Mouse (Mus musculus) cortical plate, adult 2 months (tissue): ENCODE data around the gene Dennd4a. TPM values are rescaled to one million over a fixed set of nuclear protein-coding genes. Genes with fewer than 3 reads are reported as not detected.

ENCODE experiments used
- H3K27ac ChIP-seq: fragments of 200-500 bp; 2 replicates; pipeline ENCODE4 v1.5.1; 2012; ENCODE audit warnings: low read length, control low read depth, inconsistent platforms; ENCODE audit not compliant: insufficient read depth
- H3K4me1 ChIP-seq: fragments of 200-500 bp; 2 replicates; pipeline ENCODE4 v1.6.1; 2011; ENCODE audit warnings: low read length; ENCODE audit not compliant: control insufficient read depth, insufficient read depth
- H3K4me3 ChIP-seq: fragments of 200-500 bp; 2 replicates; pipeline ENCODE4 v1.5.1; 2011; ENCODE audit warnings: mild to moderate bottlenecking, low read length, control low read depth; ENCODE audit not compliant: insufficient read depth
- CTCF ChIP-seq: fragments of 200-500 bp; IDR thresholded peaks from 2 replicates; pipeline ENCODE4 v1.5.1; 2011; ENCODE audit warnings: mild to moderate bottlenecking, control low read depth, low read length; ENCODE audit not compliant: insufficient read depth; ENCODE audit errors: extremely low read depth
- POLR2A ChIP-seq: fragments of 200-500 bp; IDR thresholded peaks from 2 replicates; pipeline ENCODE4 v1.6.1; 2011; ENCODE audit warnings: mild to moderate bottlenecking, low read length, control low read depth; ENCODE audit not compliant: insufficient read depth; ENCODE audit errors: extremely low read depth
- polyA plus RNA-seq: library from polyadenylated mRNA; depleted of rRNA; stranded (reverse); fragments of >200 nt; gene quantifications from 2 replicates; pipeline ENCODE4 v1.2.3, GENCODE M21; 2012

Gene Dennd4a
- polyA plus RNA-seq, 1 experiment, result 41.8 TPM

- H3K4me3 ChIP-seq, result no peak overlapping the region
- no peaks in the 10 kb centered on the region for H3K4me1 ChIP-seq
- H3K27ac ChIP-seq, result peak overlapping the region; percentile 72; the same call in 1 of the 2 replicates
- TF ChIP-seq CTCF, result no peak
- TF ChIP-seq POLR2A, result no peak
Measured at GRCm38 (mm10) chr9:64774411-64774811, 36.7 kb upstream of the Dennd4a start.

GRCm38 (mm10) chr9:64774883-64775282 is 36.3 kb upstream of the Dennd4a start:
- Histone ChIP-seq H3K4me1 (no peaks in the 10 kb centered on the region; the same call in 1 of the 2 replicates), H3K27ac (peak overlapping the region; percentile 60), H3K4me3 (no peak overlapping the region)
- no peak for TF ChIP-seq CTCF
- no peak for TF ChIP-seq POLR2A

- no peak overlapping the region for H3K4me3 ChIP-seq
- H3K27ac ChIP-seq, result 0 out of 2 replicates have a peak overlapping the region, but pooled peaks have one; percentile 60
- TF ChIP-seq CTCF, result no peak
- TF ChIP-seq POLR2A, result no peak
- H3K4me1 ChIP-seq, result no peaks in the 10 kb centered on the region; the same call in 1 of the 2 replicates
Measured at GRCm38 (mm10) chr9:64775491-64775890, 35.6 kb upstream of the Dennd4a start.

- TF ChIP-seq POLR2A (no peak), CTCF (no peak)
- Histone ChIP-seq H3K4me3 (no peak overlapping the region), H3K27ac (no peak overlapping the region), H3K4me1 (no peaks in the 10 kb centered on the region; the same call in 1 of the 2 replicates)
Measured at GRCm38 (mm10) chr9:64777441-64777987, 33.6 kb upstream of the Dennd4a start.

GRCm38 (mm10) chr9:64778151-64778550 is 33.0 kb upstream of the Dennd4a start:
- TF ChIP-seq POLR2A, result no peak
- Histone ChIP-seq H3K4me1 (no peaks in the 10 kb centered on the region; the same call in 1 of the 2 replicates), H3K4me3 (no peak overlapping the region), H3K27ac (no peak overlapping the region)

- Histone ChIP-seq H3K27ac (no peak overlapping the region), H3K4me1 (no peaks in the 10 kb centered on the region; the same call in 1 of the 2 replicates), H3K4me3 (no peak overlapping the region)
- TF ChIP-seq CTCF (peak; percentile 46), POLR2A (no peak)
Measured at GRCm38 (mm10) chr9:64779628-64780027, 31.5 kb upstream of the Dennd4a start.

- Histone ChIP-seq H3K27ac (no peak overlapping the region), H3K4me3 (no peak overlapping the region), H3K4me1 (peaks cover 1% of the 10 kb centered on the region)
- TF ChIP-seq POLR2A, result no peak
- TF ChIP-seq CTCF, result no peak
Measured at GRCm38 (mm10) chr9:64783511-64783910, 27.6 kb upstream of the Dennd4a start.

- H3K4me3 ChIP-seq, result no peak overlapping the region
- peak; percentile 69 for TF ChIP-seq CTCF
- no peak for TF ChIP-seq POLR2A
- H3K27ac ChIP-seq, result no peak overlapping the region
- H3K4me1 ChIP-seq, result peaks cover 3% of the 10 kb centered on the region
Measured at GRCm38 (mm10) chr9:64784841-64785240, 26.3 kb upstream of the Dennd4a start.

- H3K4me1 ChIP-seq, result peaks cover 3% of the 10 kb centered on the region
- H3K4me3 ChIP-seq, result no peak overlapping the region
- TF ChIP-seq POLR2A (no peak), CTCF (no peak)
- H3K27ac ChIP-seq, result no peak overlapping the region
Measured at GRCm38 (mm10) chr9:64786216-64786905, 24.8 kb upstream of the Dennd4a start.

GRCm38 (mm10) chr9:64788070-64788469 is 23.1 kb upstream of the Dennd4a start:
- no peak overlapping the region for H3K4me3 ChIP-seq
- no peak overlapping the region for H3K27ac ChIP-seq
- TF ChIP-seq CTCF (no peak), POLR2A (no peak)
- H3K4me1 ChIP-seq, result peaks cover 3% of the 10 kb centered on the region
